Mouse (Mus musculus) ES-E14 (cell line): ENCODE results near the gene Smarcd2. TPM values are rescaled to one million over a fixed set of nuclear protein-coding genes. Genes with fewer than 3 reads are reported as not detected.

ENCODE experiments used
- DNase-seq: peaks from one replicate; pipeline ENCODE4 v3.0.0-alpha.2; 2013; ENCODE audit warnings: low read depth, low spot score
- H3K27ac ChIP-seq: 2 replicates; pipeline ENCODE4 v1.5.1; 2012; ENCODE audit warnings: low read depth, mild to moderate bottlenecking, low read length, moderate library complexity, mixed read lengths; ENCODE audit not compliant: poor library complexity, insufficient read depth, severe bottlenecking
- H3K36me3 ChIP-seq: 2 replicates; pipeline ENCODE4 v1.6.1; 2012; ENCODE audit warnings: mild to moderate bottlenecking, low read length, moderate library complexity, mixed read lengths; ENCODE audit not compliant: control insufficient read depth, poor library complexity, insufficient read depth, severe bottlenecking
- H3K4me1 ChIP-seq, 2 experiments: fragments of 150-350 bp in 1 of 2; sonication (generic) in 1 of 2; 2 replicates each; pipeline ENCODE4 v1.6.1; 2012; ENCODE audit warnings: low read length in 2 of 2, mild to moderate bottlenecking in 1 of 2, mixed read lengths in 1 of 2; ENCODE audit not compliant: control insufficient read depth in 2 of 2, insufficient read depth in 2 of 2, poor library complexity in 1 of 2
- H3K4me3 ChIP-seq, 2 experiments: fragments of 150-350 bp in 1 of 2; sonication (generic) in 1 of 2; 2 replicates each; pipeline ENCODE4 v1.5.1; 2012; ENCODE audit warnings: low read length in 2 of 2, low read depth in 1 of 2, mild to moderate bottlenecking in 1 of 2, mixed read lengths in 1 of 2; ENCODE audit not compliant: insufficient read depth in 1 of 2, poor library complexity in 1 of 2, severe bottlenecking in 1 of 2
- H3K9ac ChIP-seq: 2 replicates; pipeline ENCODE4 v1.6.1; 2012; ENCODE audit warnings: low read depth, mild to moderate bottlenecking, low read length, mixed read lengths; ENCODE audit not compliant: poor library complexity, insufficient read depth, severe bottlenecking
- H3K9me3 ChIP-seq: fragments of 150-350 bp; sonication (generic); 2 replicates; pipeline ENCODE4 v1.6.1; 2012; ENCODE audit warnings: low read depth, mild to moderate bottlenecking, low read length; ENCODE audit not compliant: control insufficient read depth, insufficient read depth
- CHD2 ChIP-seq: IDR thresholded peaks from 2 replicates; pipeline ENCODE4 v1.6.1; 2014; ENCODE audit warnings: mild to moderate bottlenecking, low read depth, low read length, inconsistent platforms
- HCFC1 ChIP-seq: IDR thresholded peaks from 2 replicates; pipeline ENCODE4 v1.6.1; 2012; ENCODE audit warnings: low read length, inconsistent platforms, borderline replicate concordance; ENCODE audit not compliant: insufficient read depth
- MAFK ChIP-seq: IDR thresholded peaks from 2 replicates; pipeline ENCODE4 v1.6.1; 2014; ENCODE audit warnings: mild to moderate bottlenecking, low read depth, low read length, inconsistent platforms; ENCODE audit not compliant: insufficient read depth
- ZC3H11A ChIP-seq: IDR thresholded peaks from 2 replicates; pipeline ENCODE4 v1.6.1; 2012; ENCODE audit warnings: low read depth, mild to moderate bottlenecking, inconsistent platforms, low read length, borderline replicate concordance
- ZNF384 ChIP-seq: IDR thresholded peaks from 2 replicates; pipeline ENCODE4 v1.6.1; 2012; ENCODE audit warnings: low read depth, low read length, inconsistent platforms
- in situ Hi-C, 2 experiments: fragments of 600-800 bp; cut with MboI; formaldehyde crosslinking; loops; one replicate each; pipeline ENCODE4 v1.15.1; 2025; ENCODE audit warnings: low sequenced_read_pairs in 2 of 2, inconsistent platforms in 1 of 2; ENCODE audit not compliant: unreplicated experiment in 2 of 2
- total RNA-seq: library from RNA; depleted of rRNA; stranded (reverse); fragments of 300-350 nt; gene quantifications from 2 replicates; pipeline ENCODE4 v1.2.3, GENCODE M21; 2012; rRNA removed

The Smarcd2 gene
- total RNA-seq, 1 experiment = 47.7 TPM

GRCm38 (mm10) chr11:106216730-106217490 lies 55.9 kb downstream of the Smarcd2 start, which contains the start of gene Ddx42:
TSS of gene Ddx42 (plus strand) at chr11:106216926.
- in situ Hi-C loops = no loop called here
- Histone ChIP-seq H3K27ac (peak within 1 kb of the TSS; percentile 90), H3K4me3 (peak within 1 kb of the TSS; percentile 75 to 89), H3K9ac (peak within 1 kb of the TSS; percentile 96), H3K36me3 (peaks cover 4% of the 10 kb centered on the region; the same call in 1 of the 2 replicates), H3K9me3 (no peaks in the 10 kb centered on the region), H3K4me1 (peaks cover 2 to 5% of the 10 kb centered on the region in 2 experiments; a peak in 3 of 4 replicates)
- DNase-seq = peak; percentile 92
- no peak for TF ChIP-seq ZC3H11A
- TF ChIP-seq MAFK = no peak
- no peak; the same call in 1 of the 2 replicates for TF ChIP-seq HCFC1
- no peak for TF ChIP-seq CHD2
- TF ChIP-seq ZNF384 = no peak

GRCm38 (mm10) chr11:106215927-106216729 lies 56.6 kb downstream of the Smarcd2 start, which contains the start of gene Ccdc47:
TSS of gene Ccdc47 (minus strand) at chr11:106216344.
- peak within 1 kb of the TSS; percentile 96 for H3K9ac ChIP-seq
- peak within 1 kb of the TSS; percentile 90 for H3K27ac ChIP-seq
- DNase-seq = peak; percentile 95
- in situ Hi-C loops = no loop called here
- TF ChIP-seq ZC3H11A (no peak), MAFK (no peak), CHD2 (no peak), ZNF384 (no peak), HCFC1 (no peak; the same call in none of the 2 replicates)
- peak within 1 kb of the TSS; percentile 75 to 89 for H3K4me3 ChIP-seq
- peaks cover 8% of the 10 kb centered on the region for H3K36me3 ChIP-seq
- H3K9me3 ChIP-seq = no peaks in the 10 kb centered on the region
- peaks cover 2 to 5% of the 10 kb centered on the region in 2 experiments; a peak in 3 of 4 replicates for H3K4me1 ChIP-seq

GRCm38 (mm10) chr11:106215450-106215859 lies 57.3 kb downstream of the Smarcd2 start:
- peaks cover 10% of the 10 kb centered on the region for H3K36me3 ChIP-seq
- in situ Hi-C loops = no loop called here
- H3K4me1 ChIP-seq = peaks cover 2 to 5% of the 10 kb centered on the region in 2 experiments; a peak in 3 of 4 replicates
- TF ChIP-seq ZC3H11A (no peak), CHD2 (no peak), MAFK (no peak), HCFC1 (no peak), ZNF384 (no peak)
- no peaks in the 10 kb centered on the region for H3K9me3 ChIP-seq
- peak overlapping the region; percentile 64 to 89 for H3K4me3 ChIP-seq
- DNase-seq = no peak
- H3K27ac ChIP-seq = no peak overlapping the region
- peak overlapping the region; percentile 96 for H3K9ac ChIP-seq

GRCm38 (mm10) chr11:106214856-106215255 lies 57.9 kb downstream of the Smarcd2 start:
- Histone ChIP-seq H3K9me3 (no peaks in the 10 kb centered on the region), H3K4me1 (peaks cover 2 to 5% of the 10 kb centered on the region in 2 experiments; a peak in 3 of 4 replicates), H3K4me3 (no peak overlapping the region; a peak in 2 of 4 replicates), H3K9ac (peak overlapping the region; percentile 96), H3K27ac (no peak overlapping the region), H3K36me3 (peaks cover 10% of the 10 kb centered on the region)
- in situ Hi-C loops = no loop called here
- TF ChIP-seq MAFK (no peak), CHD2 (no peak), ZNF384 (no peak), ZC3H11A (no peak), HCFC1 (no peak)
- no peak for DNase-seq

Other genes starting within 250 kb of the Smarcd2 start
- gene Dcaf7, start 236.1 kb downstream of the Smarcd2 start, total RNA-seq = 23.0 and 30.3 TPM in 2 replicates
- gene Taco1, start 206.9 kb downstream of the Smarcd2 start, total RNA-seq = 12.6 and 17.4 TPM in 2 replicates
- gene Map3k3, start 188.4 kb downstream of the Smarcd2 start, total RNA-seq = 38.2 and 43.7 TPM in 2 replicates
- gene Gm10840, start 112.1 kb downstream of the Smarcd2 start, total RNA-seq = not detected in 2 replicates
- 20.3 and 30.9 TPM in 2 replicates for gene Limd2, start 112.1 kb downstream of the Smarcd2 start, total RNA-seq
- 14.5 and 24.0 TPM in 2 replicates for gene Strada, start 70.8 kb downstream of the Smarcd2 start, total RNA-seq
- 82.3 and 91.2 TPM in 2 replicates for gene Ccdc47, start 56.6 kb downstream of the Smarcd2 start, total RNA-seq
- 48.2 and 64.3 TPM in 2 replicates for gene Ddx42, start 56.0 kb downstream of the Smarcd2 start, total RNA-seq
- 304 and 403 TPM in 2 replicates for gene Ftsj3, start 16.9 kb downstream of the Smarcd2 start, total RNA-seq
- gene Psmc5, start 16.8 kb downstream of the Smarcd2 start, total RNA-seq = 161 and 263 TPM in 2 replicates
- gene Tcam1, start 3.7 kb upstream of the Smarcd2 start, total RNA-seq = 1.0 and 1.3 TPM in 2 replicates
- gene Gh, start 28.9 kb upstream of the Smarcd2 start, total RNA-seq = not detected in 2 replicates
- gene Cd79b, start 41.8 kb upstream of the Smarcd2 start, total RNA-seq = 3.6 and 4.2 TPM in 2 replicates
- gene Scn4a, start 80.3 kb upstream of the Smarcd2 start, total RNA-seq = 0.13 and 0.16 TPM in 2 replicates
- not detected in 2 replicates for gene Prr29, start 92.5 kb upstream of the Smarcd2 start, total RNA-seq
- gene Icam2, start 115.1 kb upstream of the Smarcd2 start, total RNA-seq = 0.37 and 0.89 TPM in 2 replicates
- 7.4 and 10.4 TPM in 2 replicates for gene Ern1, start 214.9 kb upstream of the Smarcd2 start, total RNA-seq